Mouse (Mus musculus) CH12.LX (cell line): ENCODE results near the gene Ctps. TPM values are rescaled to one million over a fixed set of nuclear protein-coding genes. Genes with fewer than 3 reads are reported as not detected.

Experiments
- DNase-seq: peaks from one replicate; pipeline ENCODE4 v3.0.0-alpha.2; 2013; ENCODE audit errors: extremely low read depth
- H3K27ac ChIP-seq: 2 replicates; pipeline ENCODE4 v1.5.1; 2012; ENCODE audit warnings: low read depth, mild to moderate bottlenecking, control low read depth, moderate library complexity; ENCODE audit not compliant: insufficient read depth
- H3K27me3 ChIP-seq: replicated peaks from 2 replicates; pipeline ENCODE3; 2012; ENCODE audit warnings: inconsistent platforms
- H3K36me3 ChIP-seq, 2 experiments: replicated peaks in 1 of 2; 2 replicates each; pipeline versions ENCODE3 to v1.6.1; 2012; ENCODE audit warnings: inconsistent platforms in 1 of 2, low read length in 1 of 2, mild to moderate bottlenecking in 1 of 2, mixed read lengths in 1 of 2, moderate library complexity in 1 of 2; ENCODE audit not compliant: control insufficient read depth in 1 of 2, insufficient read depth in 1 of 2
- H3K4me1 ChIP-seq, 2 experiments: 2 replicates each; pipeline ENCODE4 v1.6.1; 2012; ENCODE audit warnings: inconsistent platforms in 1 of 2, moderate library complexity in 1 of 2; ENCODE audit not compliant: insufficient read depth in 2 of 2, control insufficient read depth in 1 of 2
- H3K4me2 ChIP-seq: 2 replicates; pipeline ENCODE4 v1.6.1; 2012; ENCODE audit warnings: low read depth, mild to moderate bottlenecking, control low read depth; ENCODE audit not compliant: poor library complexity, insufficient read depth, severe bottlenecking
- H3K4me3 ChIP-seq, 3 experiments: fragments of 150-350 bp in 1 of 3; sonication (generic) in 1 of 3; replicated peaks in 1 of 3; 2 replicates each; pipeline versions ENCODE3 to v1.5.1; 2011 to 2012; ENCODE audit warnings: low read depth in 2 of 3, low read length in 2 of 3, mild to moderate bottlenecking in 2 of 3, moderate library complexity in 2 of 3, control low read depth in 1 of 3, improper control_type of control experiment in 1 of 3, inconsistent platforms in 1 of 3, mixed read lengths in 1 of 3; ENCODE audit not compliant: poor library complexity in 1 of 3
- H3K79me2 ChIP-seq: replicated peaks from 2 replicates; pipeline ENCODE4 v1.6.1; 2012; ENCODE audit warnings: mild to moderate bottlenecking, moderate library complexity; ENCODE audit not compliant: control insufficient read depth, poor library complexity, insufficient read depth, severe bottlenecking; ENCODE audit errors: extremely low read depth
- H3K9ac ChIP-seq: 2 replicates; pipeline ENCODE4 v1.6.1; 2012; ENCODE audit warnings: low read depth, mild to moderate bottlenecking, control low read depth, moderate library complexity; ENCODE audit not compliant: insufficient read depth
- H3K9me3 ChIP-seq: replicated peaks from 2 replicates; pipeline ENCODE3; 2012; ENCODE audit warnings: low read length, inconsistent platforms, mixed read lengths
- BHLHE40 ChIP-seq: IDR thresholded peaks from 2 replicates; pipeline ENCODE4 v1.6.1; 2011; ENCODE audit warnings: mild to moderate bottlenecking, low read depth, low read length, improper control_type of control experiment
- E2F4 ChIP-seq: IDR thresholded peaks from 2 replicates; pipeline ENCODE4 v1.6.1; 2011; ENCODE audit warnings: low read depth, low read length, improper control_type of control experiment; ENCODE audit not compliant: insufficient replicate concordance
- EP300 ChIP-seq: IDR thresholded peaks from 2 replicates; pipeline ENCODE4 v1.6.1; 2011; ENCODE audit warnings: low read length, improper control_type of control experiment
- GABPA ChIP-seq: IDR thresholded peaks from 2 replicates; pipeline ENCODE4 v1.6.1; 2012; ENCODE audit warnings: low read depth, low read length, improper control_type of control experiment, inconsistent platforms; ENCODE audit not compliant: insufficient replicate concordance
- HCFC1 ChIP-seq: IDR thresholded peaks from 2 replicates; pipeline ENCODE4 v1.6.1; 2012; ENCODE audit warnings: low read depth, mild to moderate bottlenecking, inconsistent platforms, low read length, improper control_type of control experiment
- IRF4 ChIP-seq: IDR thresholded peaks from 2 replicates; pipeline ENCODE4 v1.6.1; 2014; ENCODE audit warnings: low read depth, mild to moderate bottlenecking, inconsistent platforms, low read length, improper control_type of control experiment
- JUN ChIP-seq: IDR thresholded peaks from 2 replicates; pipeline ENCODE4 v1.6.1; 2011; ENCODE audit warnings: low read depth, mild to moderate bottlenecking, low read length, improper control_type of control experiment, moderate library complexity; ENCODE audit not compliant: insufficient read depth
- JUND ChIP-seq: conservative IDR thresholded peaks from 2 replicates; pipeline ENCODE4 v1.6.1; 2011; ENCODE audit warnings: low read depth, low read length, improper control_type of control experiment
- MAZ ChIP-seq: IDR thresholded peaks from 2 replicates; pipeline ENCODE4 v1.6.1; 2012; ENCODE audit warnings: low read depth, mild to moderate bottlenecking, inconsistent platforms, low read length, improper control_type of control experiment, moderate library complexity
- MEF2A ChIP-seq: IDR thresholded peaks from 2 replicates; pipeline ENCODE4 v1.6.1; 2014; ENCODE audit warnings: low read depth, mild to moderate bottlenecking, inconsistent platforms, low read length, improper control_type of control experiment, borderline replicate concordance
- NRF1 ChIP-seq: IDR thresholded peaks from 2 replicates; pipeline ENCODE4 v1.6.1; 2014; ENCODE audit warnings: low read depth, mild to moderate bottlenecking, inconsistent platforms, low read length, improper control_type of control experiment, moderate library complexity
- POLR2AphosphoS2 ChIP-seq: IDR thresholded peaks from 2 replicates; pipeline ENCODE4 v1.6.1; 2011; ENCODE audit warnings: low read depth, low read length, improper control_type of control experiment
- TCF12 ChIP-seq: IDR thresholded peaks from 2 replicates; pipeline ENCODE4 v1.6.1; 2014; ENCODE audit warnings: low read depth, mild to moderate bottlenecking, inconsistent platforms, low read length, improper control_type of control experiment
- UBTF ChIP-seq: IDR thresholded peaks from 2 replicates; pipeline ENCODE4 v1.6.1; 2012; ENCODE audit warnings: low read depth, mild to moderate bottlenecking, inconsistent platforms, low read length, improper control_type of control experiment, moderate library complexity
- USF1 ChIP-seq: IDR thresholded peaks from 2 replicates; pipeline ENCODE4 v1.6.1; 2014; ENCODE audit warnings: low read depth, mild to moderate bottlenecking, inconsistent platforms, low read length, improper control_type of control experiment
- USF2 ChIP-seq: conservative IDR thresholded peaks from 2 replicates; pipeline ENCODE4 v1.6.1; 2011; ENCODE audit warnings: low read depth, low read length, improper control_type of control experiment
- dilution Hi-C: fragments of 300-500 bp; cut with MboI; formaldehyde crosslinking; loops from 2 replicates; pipeline ENCODE4 v1.14.3; 2020; ENCODE audit warnings: low sequenced_read_pairs; ENCODE audit not compliant: extremely low pct_unique_long_range_greater_than_20kb, extremely low pct_ligation_motif_present
- in situ Hi-C: fragments of 300-500 bp; cut with MboI; formaldehyde crosslinking; loops from 3 replicates; pipeline ENCODE4 v1.14.3; 2019; ENCODE audit warnings: low sequenced_read_pairs, low pct_ligation_motif_present, low pct_unique_long_range_greater_than_20kb, mixed read lengths
- polyA plus RNA-seq: library from polyadenylated mRNA; unstranded; fragments of >175 nt; gene quantifications from 2 replicates; pipeline ENCODE4 v1.2.1, GENCODE M21; 2012; ENCODE audit warnings: low read depth; ENCODE audit not compliant: insufficient read length
- total RNA-seq, 2 experiments: library from RNA; depleted of rRNA; stranded (reverse); fragments of 300-350 nt in 1 of 2; fragments of >200 nt in 1 of 2; gene quantifications; 2 replicates each; pipeline ENCODE4 v1.2.3; 2012 to 2014

The Ctps gene
- total and polyA plus RNA-seq, 3 experiments, result 93.2 to 179 (median 140) TPM

DNA sequence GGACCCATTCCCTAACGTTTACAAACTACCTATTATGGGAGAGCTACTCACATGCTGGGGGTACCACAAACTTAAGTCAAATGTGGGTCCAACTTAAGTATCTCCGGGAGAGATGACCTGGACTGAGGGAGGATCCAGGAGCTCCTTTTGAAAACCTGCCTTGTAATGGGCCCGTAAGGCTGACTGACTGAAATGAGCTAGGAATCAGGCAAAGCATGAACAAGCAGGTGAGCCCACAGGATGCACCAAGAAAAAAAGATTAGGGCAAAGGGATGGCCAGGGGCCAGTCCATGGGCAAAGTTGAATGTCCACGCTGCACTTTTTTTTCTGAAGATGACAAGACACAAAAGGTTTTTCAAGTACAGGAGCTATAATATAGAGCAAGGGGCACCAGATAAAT lies 1.1 kb downstream of the Ctps start:
- DNase-seq, result no peak
- peaks cover 7% of the 10 kb centered on the region for H3K27me3 ChIP-seq
- H3K27ac ChIP-seq, result no peak overlapping the region
- H3K36me3 ChIP-seq, result peaks cover 7 to 23% of the 10 kb centered on the region in 2 experiments
- peak overlapping the region; percentile 63 to 81 (median 77) for H3K4me3 ChIP-seq
- H3K4me1 ChIP-seq, result peaks cover 0 to 45% of the 10 kb centered on the region in 2 experiments; a peak in 2 of 4 replicates
- dilution Hi-C loops (no loop called here), in situ Hi-C loops (no loop called here)
- no peaks in the 10 kb centered on the region for H3K9me3 ChIP-seq
- H3K4me2 ChIP-seq, result peak overlapping the region; percentile 91
- no peak for TF ChIP-seq E2F4
- TF ChIP-seq MAZ, result 0 out of 2 replicates have a peak, but pooled peaks have one; percentile 10
- TF ChIP-seq, all 38 proteins: peak for 1
- Histone ChIP-seq H3K79me2 (peaks cover 34% of the 10 kb centered on the region), H3K9ac (peak overlapping the region; percentile 95)

DNA sequence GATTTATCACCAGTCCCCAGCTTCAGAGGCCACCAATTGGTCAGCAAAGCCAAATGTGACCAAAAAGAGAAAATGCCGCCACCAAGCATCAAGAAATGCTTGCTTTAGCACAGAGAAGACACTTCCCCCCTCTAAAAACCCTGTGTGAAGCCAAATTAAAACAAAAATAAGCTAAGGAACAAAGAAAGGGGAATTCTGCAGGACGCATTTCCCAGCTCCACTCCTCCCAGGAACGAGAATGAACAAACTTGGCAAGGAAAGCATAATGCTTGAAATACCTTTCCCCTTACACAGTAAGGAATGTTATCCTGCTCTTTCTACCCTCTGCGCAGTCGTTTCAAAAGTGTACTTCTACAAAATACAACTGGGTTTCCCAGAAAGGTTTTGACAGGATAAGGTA lies 2.1 kb downstream of the Ctps start:
- no peak for DNase-seq
- Histone ChIP-seq H3K4me3 (peak overlapping the region in 1 of 3 experiments; percentile 81), H3K9ac (peak overlapping the region; percentile 15; the same call in 1 of the 2 replicates), H3K27me3 (peaks cover 7% of the 10 kb centered on the region), H3K27ac (no peak overlapping the region), H3K4me1 (peaks cover 0 to 45% of the 10 kb centered on the region in 2 experiments; a peak in 2 of 4 replicates), H3K79me2 (peaks cover 37% of the 10 kb centered on the region), H3K9me3 (no peaks in the 10 kb centered on the region), H3K36me3 (peaks cover 16 to 33% of the 10 kb centered on the region in 2 experiments), H3K4me2 (peak overlapping the region; percentile 77)
- in situ Hi-C loops (no loop called here), dilution Hi-C loops (no loop called here)
- TF ChIP-seq TCF12 (no peak), EP300 (no peak), MEF2A (no peak), USF1 (no peak), HCFC1 (no peak), USF2 (no peak), JUND (no peak), UBTF (no peak), GABPA (no peak), POLR2AphosphoS2 (no peak), IRF4 (no peak), BHLHE40 (no peak), JUN (no peak), NRF1 (no peak)
